Mouse (Mus musculus): ENCODE measurements around the gene Psma6.

DNA sequence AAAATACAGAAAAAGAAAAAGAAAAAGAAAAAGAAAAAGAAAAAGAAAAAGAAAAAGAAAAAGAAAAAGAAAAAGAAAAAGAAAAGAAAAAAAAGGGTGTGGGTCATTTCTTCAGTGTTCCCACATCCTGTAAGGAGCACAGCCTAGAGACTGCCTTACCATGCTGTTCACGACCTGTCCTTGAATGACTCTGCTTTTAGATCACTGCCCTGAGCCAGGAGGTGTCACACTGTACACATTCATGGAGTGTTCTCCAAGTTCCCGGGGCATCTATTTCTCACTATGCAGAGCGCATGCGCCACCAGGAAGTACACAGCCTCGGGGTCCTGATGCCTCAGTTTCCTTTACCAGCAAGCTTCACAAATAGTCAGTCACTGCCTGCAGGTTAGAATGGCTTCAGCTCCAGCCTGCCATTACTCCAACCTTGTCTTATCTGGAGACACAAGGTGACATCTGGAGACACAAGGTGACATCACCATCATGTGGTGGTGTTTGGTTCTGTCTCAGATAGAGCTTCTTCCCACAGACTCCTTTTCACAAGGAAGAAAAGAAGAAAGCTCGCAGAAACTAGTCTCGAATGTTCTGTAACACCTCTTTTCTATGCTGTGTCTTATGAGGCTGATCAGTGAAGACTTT, 48.4 kb downstream of the Psma6 start:
- no peak for TF ChIP-seq CTCF (IDR thresholded peaks at IDR 0.05; ENCODE audit: extremely low read depth, insufficient read length, insufficient replicate concordance, low read depth, low read length)
- TF ChIP-seq POLR2A (IDR thresholded peaks at IDR 0.05; ENCODE audit: low read depth, low read length) = no peak

All from small intestine, adult 2 months (tissue).